Comparison of ENCODE assay signal across 8 mouse cellular contexts in the genomic region with DNA sequence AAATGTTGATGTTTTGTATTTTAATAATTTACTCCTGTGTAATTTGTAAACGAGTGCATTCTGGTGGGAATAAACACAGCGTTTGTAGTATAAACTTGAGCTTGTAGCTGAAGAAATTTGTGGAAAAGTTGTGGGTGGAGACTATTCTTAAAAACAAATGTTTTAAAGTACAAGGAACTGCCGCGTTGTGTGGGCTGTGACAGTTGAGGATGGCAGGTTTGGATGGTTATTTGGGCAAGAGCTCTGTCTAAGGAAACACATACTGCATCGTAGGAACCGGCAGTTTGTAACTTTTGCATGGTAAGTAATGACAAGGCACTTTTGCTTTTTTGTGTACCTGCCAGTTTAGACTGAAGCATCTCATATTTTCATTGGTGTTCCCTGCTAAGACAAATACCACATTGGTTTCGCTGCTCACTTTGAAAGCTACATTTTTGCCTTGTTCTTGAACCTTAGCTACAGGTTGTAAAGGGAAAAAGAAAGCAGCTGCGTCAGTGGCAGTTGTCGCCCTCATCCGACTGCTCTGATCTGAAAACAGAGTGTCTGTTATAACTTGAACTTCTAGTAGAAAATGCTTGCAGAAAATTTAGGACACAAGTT. TPM values are rescaled to one million over a fixed set of nuclear protein-coding genes. Genes with fewer than 3 reads are reported as not detected.
A peak's percentile ranks its signal among the peaks of the same experiment; 100 is the strongest.
DNase-seq lines count a peak whose midpoint lies in the region; ATAC-seq and TF ChIP-seq lines count a peak whose summit lies in the region.

No protein-coding gene starts in this region.

- H3K27ac ChIP-seq in lung, embryonic 14.5 days (ENCODE audit: low read depth): no peak overlapping the region
- no peak overlapping the region for H3K27ac ChIP-seq in hindbrain, postnatal 0 days
- no peak overlapping the region for H3K27ac ChIP-seq in neural tube, embryonic 14.5 days (ENCODE audit: low read depth, low read length)

- peak overlapping the region; percentile 69 for H3K4me2 ChIP-seq in lung, embryonic 14.5 days
- H3K4me2 ChIP-seq in hindbrain, postnatal 0 days (ENCODE audit: low read depth, low read length): peak overlapping the region; percentile 60
- 0 out of 2 replicates have a peak overlapping the region, but pooled peaks have one; percentile 92 for H3K4me2 ChIP-seq in neural tube, embryonic 14.5 days (ENCODE audit: low read depth, low read length)

- peak overlapping the region; percentile 94; the same call in 1 of the 2 replicates for H3K4me3 ChIP-seq in lung, embryonic 14.5 days (ENCODE audit: low read depth, low read length)
- H3K4me3 ChIP-seq in hindbrain, postnatal 0 days (ENCODE audit: low read length): peak overlapping the region; percentile 98
- no peak overlapping the region for H3K4me3 ChIP-seq in neural tube, embryonic 14.5 days (ENCODE audit: low read depth, low read length)

- no peak for ATAC-seq in lung, embryonic 14.5 days (ENCODE audit: insufficient read depth)
- no peak for ATAC-seq in hindbrain, postnatal 0 days
- no peak for ATAC-seq in neural tube, embryonic 14.5 days (ENCODE audit: low read depth)

- no peak for TF ChIP-seq CTCF in lung, embryonic 14.5 days (IDR thresholded peaks at IDR 0.05; ENCODE audit: low read depth)
- no peak for TF ChIP-seq CTCF in hindbrain, postnatal 0 days (IDR thresholded peaks at IDR 0.05; ENCODE audit: low read depth)

- H3K4me1 ChIP-seq in lung, embryonic 14.5 days (ENCODE audit: insufficient read depth): peaks cover 2% of the 10 kb centered on the region; the same call in 1 of the 2 replicates
- peaks cover 5% of the 10 kb centered on the region; the same call in 1 of the 2 replicates for H3K4me1 ChIP-seq in hindbrain, postnatal 0 days (ENCODE audit: insufficient read depth, low read length)
- H3K4me1 ChIP-seq in neural tube, embryonic 14.5 days (ENCODE audit: control insufficient read depth, insufficient read depth, low read length): peaks cover 10% of the 10 kb centered on the region; the same call in 1 of the 2 replicates

- 0 out of 2 replicates have a peak overlapping the region, but pooled peaks have one; percentile 4 for H3K9ac ChIP-seq in lung, embryonic 14.5 days
- no peak overlapping the region for H3K9ac ChIP-seq in hindbrain, postnatal 0 days (replicated peaks; ENCODE audit: low read length)
- H3K9ac ChIP-seq in neural tube, embryonic 14.5 days (replicated peaks; ENCODE audit: low read depth, low read length): no peak overlapping the region

- no peaks in the 10 kb centered on the region for H3K36me3 ChIP-seq in lung, embryonic 14.5 days (ENCODE audit: insufficient read depth)
- H3K36me3 ChIP-seq in hindbrain, postnatal 0 days (ENCODE audit: insufficient read depth, low read length): no peaks in the 10 kb centered on the region
- no peaks in the 10 kb centered on the region for H3K36me3 ChIP-seq in neural tube, embryonic 14.5 days (ENCODE audit: control insufficient read depth, insufficient read depth, low read length)

- DNase-seq in adrenal gland, adult 8-10 months: peak; percentile 15
- no peak for DNase-seq in adrenal gland, postnatal 25 days
- peak; percentile 3 for DNase-seq in lung, embryonic 14.5 days
- DNase-seq in lung, postnatal 4 days: no peak
- no peak for DNase-seq in hindbrain, postnatal 0 days (ENCODE audit: low spot score)
- no peak for DNase-seq in embryo, embryonic 9.5 days (ENCODE audit: extremely low spot score)
- no peak for DNase-seq in kidney, adult 18-20 months

- no peaks in the 10 kb centered on the region for H3K27me3 ChIP-seq in lung, embryonic 14.5 days (ENCODE audit: insufficient read depth, low read length)
- H3K27me3 ChIP-seq in hindbrain, postnatal 0 days (ENCODE audit: insufficient read depth, low read length): no peaks in the 10 kb centered on the region
- H3K27me3 ChIP-seq in neural tube, embryonic 14.5 days (ENCODE audit: control insufficient read depth, insufficient read depth, low read length): peaks cover 2% of the 10 kb centered on the region; the same call in 1 of the 2 replicates

- 51% methylated on average over 10 of the region's 10 CpGs for WGBS in lung, embryonic 14.5 days
- WGBS in hindbrain, postnatal 0 days: 65% methylated on average over 10 of the region's 10 CpGs
- 80% methylated on average over 10 of the region's 10 CpGs for WGBS in neural tube, embryonic 14.5 days

- no peaks in the 10 kb centered on the region for H3K9me3 ChIP-seq in lung, embryonic 14.5 days (ENCODE audit: low read depth, low read length)
- H3K9me3 ChIP-seq in hindbrain, postnatal 0 days (ENCODE audit: low read length): no peaks in the 10 kb centered on the region
- H3K9me3 ChIP-seq in neural tube, embryonic 14.5 days (ENCODE audit: control insufficient read depth, low read length): no peaks in the 10 kb centered on the region

RNA-seq across cellular contexts. Expression of a gene that starts 2.1 kb away (rescaled TPM):
- total RNA-seq in adrenal gland, adult 8-10 months (2022): 10 to 100 TPM; 47.1 to 67.8 (median 57.7) TPM
- 48.2 and 53.0 TPM in 2 replicates for total RNA-seq in adrenal gland, postnatal 25 days (2021)
- 11.3 and 13.6 TPM in 2 replicates for polyA plus RNA-seq in lung, embryonic 14.5 days (2014; fragmentation: Nextera tagmentation; extraction: Ambion mirVana)
- total RNA-seq in hindbrain, postnatal 0 days (2014; rRNA removed): 8.8 and 14.3 TPM in 2 replicates
- polyA plus RNA-seq in hindbrain, postnatal 0 days (2015; fragmentation: Nextera tagmentation; extraction: Ambion mirVana): 3.2 and 4.3 TPM in 2 replicates
- 4.3 and 5.3 TPM in 2 replicates for polyA plus RNA-seq in neural tube, embryonic 14.5 days (2014; fragmentation: Nextera tagmentation; extraction: Ambion mirVana)

Comparison
In these comparisons a context has a peak if more than half of its experiments do, and no peak if none do; other contexts are left out.
1. DNase-seq: peak in adrenal gland, adult 8-10 months (single experiment) and lung, embryonic 14.5 days (single experiment); none in adrenal gland, postnatal 25 days (single experiment), lung, postnatal 4 days (0 of 2), hindbrain, postnatal 0 days (single experiment), embryo, embryonic 9.5 days (single experiment) and kidney, adult 18-20 months (single experiment).
2. Peak in every context shown above with its lines, with median percentiles within 50 percentile points of each other: H3K4me2 ChIP-seq.